Mouse (Mus musculus): Measurements from ENCODE around the gene 4933427D14Rik.

4933427D14Rik gene

DNA sequence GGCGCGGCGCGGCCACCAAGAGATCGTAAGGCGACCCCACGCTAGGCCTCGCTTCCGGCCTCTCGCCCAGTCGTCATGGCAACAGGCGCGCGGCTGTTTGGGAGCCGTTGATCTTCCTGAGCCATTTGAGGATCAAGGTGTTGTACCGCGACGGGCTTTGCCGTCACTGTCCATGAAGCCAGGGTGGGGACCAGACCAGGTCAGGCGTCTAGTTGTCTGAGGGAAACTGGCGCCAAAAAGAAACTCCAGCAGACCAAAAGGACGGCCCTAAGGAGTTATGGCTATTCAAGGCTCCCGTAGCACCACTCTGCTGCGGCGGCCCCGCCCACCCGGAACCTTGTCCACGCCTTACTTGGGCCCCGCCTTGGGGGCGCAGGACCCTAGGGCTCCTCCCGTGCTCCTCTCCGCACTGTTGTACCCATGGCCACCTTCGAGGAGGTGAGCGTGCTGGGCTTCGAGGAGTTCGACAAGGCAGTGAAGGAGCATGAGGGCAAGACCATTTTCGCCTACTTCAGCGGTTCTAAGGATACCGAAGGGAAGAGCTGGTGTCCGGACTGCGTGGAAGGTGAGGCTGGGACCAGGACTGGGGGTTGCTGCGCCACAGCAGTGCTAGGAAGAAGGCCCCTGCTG is at the start of gene 4933427D14Rik, which contains the start of gene Txndc17:
Gene 4933427D14Rik (minus strand): TSS at position 256 of the 630 bp plus-strand sequence.
Gene Txndc17 (plus strand): TSS at position 344 of the 630 bp plus-strand sequence.
- DNase-seq (ENCODE audit: low spot score in 2 of 2) = peak; percentile 84 to 89

DNA sequence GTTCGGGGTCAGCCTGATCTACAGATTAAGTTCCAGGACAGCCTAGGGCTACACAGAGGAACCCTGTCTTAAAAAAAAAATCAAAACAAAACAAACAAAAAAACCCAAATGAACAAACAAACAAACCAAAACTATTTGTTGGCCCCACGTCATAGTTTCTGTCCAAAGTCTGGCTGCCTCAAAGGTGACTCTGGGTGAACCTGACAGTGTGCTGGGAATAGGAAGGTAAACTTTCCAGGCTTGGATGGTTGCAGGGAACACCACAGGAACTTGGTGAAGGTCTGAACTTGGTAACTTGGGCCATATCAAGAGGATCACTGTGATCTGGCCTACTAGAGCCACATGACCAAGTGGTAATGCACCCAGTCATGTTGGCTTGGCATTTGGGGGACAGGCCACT is 49.2 kb upstream of the 4933427D14Rik start:
- no peak for DNase-seq (ENCODE audit: low spot score in 2 of 2)

DNA sequence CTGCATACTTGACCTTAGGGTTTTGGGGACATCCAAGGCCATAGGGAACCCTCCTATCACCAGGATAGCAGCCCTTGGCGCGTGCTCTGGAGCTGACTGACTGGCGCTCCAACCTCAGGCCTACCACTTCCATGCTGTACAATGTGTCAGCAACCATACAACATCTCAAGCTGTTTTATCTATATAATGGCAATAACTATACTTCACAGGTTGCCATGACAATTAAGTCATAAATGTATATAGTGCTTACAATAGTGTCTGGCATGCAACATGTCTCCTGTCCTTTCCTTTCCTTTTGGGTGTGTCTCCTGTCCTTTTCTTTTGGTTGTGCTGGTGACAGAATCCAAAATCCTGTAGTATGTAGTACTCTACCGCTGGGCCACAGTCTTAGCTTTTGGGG is 48.4 kb upstream of the 4933427D14Rik start:
- DNase-seq (ENCODE audit: low spot score in 2 of 2) = no peak

DNA sequence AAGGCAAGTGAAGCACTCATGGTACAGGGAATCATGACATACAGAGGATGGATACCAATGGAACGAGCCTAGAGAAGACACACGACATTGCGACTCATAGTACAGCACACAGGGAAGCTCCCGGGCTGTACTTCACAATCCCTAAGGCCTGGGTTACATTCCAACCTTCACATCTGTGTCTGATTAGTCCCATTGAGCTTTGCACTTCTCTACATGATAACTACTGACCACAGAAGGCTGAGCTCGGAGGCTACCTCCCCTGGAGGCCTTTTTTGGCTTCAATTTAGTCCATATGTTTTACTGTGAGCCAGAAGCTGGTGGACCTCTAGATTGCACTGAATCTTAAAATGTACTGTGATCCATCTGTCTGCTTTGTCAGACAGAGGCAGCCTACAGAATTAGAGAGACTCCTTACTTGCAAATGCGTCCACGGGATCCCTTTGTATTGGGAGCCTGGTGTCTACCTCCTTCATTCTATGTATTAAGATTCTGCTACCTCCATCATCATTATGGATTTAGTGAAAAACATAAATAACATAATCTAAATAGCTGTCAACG is 38.0 kb upstream of the 4933427D14Rik start:
- DNase-seq (ENCODE audit: low spot score in 2 of 2) = no peak

DNA sequence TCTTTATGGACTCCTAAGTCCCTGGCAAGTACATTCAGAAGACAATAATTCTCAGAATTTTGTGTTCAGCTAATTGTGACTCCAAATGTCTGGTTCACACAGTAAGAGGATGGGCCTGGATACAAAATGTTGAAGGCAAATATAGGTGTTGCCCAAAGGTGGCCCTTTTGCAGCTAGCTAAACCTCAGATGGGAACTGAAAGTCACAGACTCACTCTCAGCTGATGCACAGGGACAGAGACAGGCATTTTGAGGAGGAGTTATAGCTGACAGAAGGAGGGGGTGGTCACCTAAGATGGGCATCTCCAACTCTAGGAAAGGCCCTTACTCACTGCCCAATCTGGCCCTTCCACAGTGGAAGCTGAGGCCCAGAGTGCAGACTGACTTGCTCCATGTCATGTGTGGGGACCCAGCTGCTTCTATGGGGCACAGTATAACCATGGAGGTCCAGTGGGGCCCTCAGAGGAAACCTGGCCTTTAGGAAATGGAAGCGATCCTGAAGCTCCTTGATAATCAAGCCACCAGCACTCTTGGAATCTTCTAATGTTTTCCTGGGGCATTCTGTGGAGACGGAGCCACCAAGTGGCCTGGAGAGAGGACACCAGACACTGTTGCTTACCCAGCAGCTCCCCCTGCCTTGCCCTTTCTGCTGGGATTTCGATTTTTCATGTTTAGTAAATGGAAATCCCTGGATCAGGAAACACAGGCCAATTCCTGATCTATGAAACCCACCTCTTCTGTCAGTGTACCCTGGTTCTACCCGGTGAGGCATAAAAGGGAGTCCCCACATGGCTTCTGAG is 33.0 kb upstream of the 4933427D14Rik start:
- no peak for DNase-seq (ENCODE audit: low spot score in 2 of 2)

DNA sequence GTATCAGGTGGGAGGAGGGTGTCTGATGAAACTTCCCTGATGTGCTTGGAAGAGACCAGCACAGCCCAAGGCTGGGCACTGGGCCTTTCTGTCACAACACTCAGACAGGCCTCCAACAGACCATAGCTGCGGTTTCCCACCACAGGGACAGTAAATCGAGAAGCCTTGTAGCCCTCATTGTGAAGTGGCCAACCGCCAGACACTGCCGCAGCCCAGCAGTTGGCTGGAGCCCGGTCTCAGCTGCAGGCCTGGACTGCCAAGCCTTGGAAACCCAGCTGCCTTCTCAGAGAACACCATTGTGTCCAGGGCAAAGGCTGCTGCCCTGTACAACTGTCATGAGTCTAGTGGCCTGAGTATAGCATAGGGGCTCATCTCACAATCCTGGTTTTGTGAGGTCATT is 26.8 kb upstream of the 4933427D14Rik start:
- DNase-seq (ENCODE audit: low spot score in 2 of 2) = no peak

DNA sequence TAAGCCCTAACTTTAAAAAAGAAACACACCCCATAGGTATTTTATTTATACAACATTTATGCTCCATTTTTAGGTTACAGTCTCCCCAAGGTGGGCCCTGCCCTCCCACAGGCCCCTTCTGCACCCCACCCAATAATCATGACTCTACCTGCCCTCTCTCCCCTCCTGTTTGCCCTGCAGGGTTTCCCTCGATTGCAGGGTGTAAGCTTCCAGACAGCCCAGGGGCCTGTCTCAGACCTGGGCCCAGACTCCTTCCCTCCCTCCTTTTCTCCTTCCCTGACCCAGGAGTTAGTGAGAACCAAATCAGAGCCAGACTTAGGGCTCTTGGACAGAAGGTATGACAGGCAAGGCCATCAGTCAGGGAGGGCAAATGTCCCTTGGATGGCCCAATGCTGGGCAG is 25.7 kb upstream of the 4933427D14Rik start:
- no peak for DNase-seq (ENCODE audit: low spot score in 2 of 2)

DNA sequence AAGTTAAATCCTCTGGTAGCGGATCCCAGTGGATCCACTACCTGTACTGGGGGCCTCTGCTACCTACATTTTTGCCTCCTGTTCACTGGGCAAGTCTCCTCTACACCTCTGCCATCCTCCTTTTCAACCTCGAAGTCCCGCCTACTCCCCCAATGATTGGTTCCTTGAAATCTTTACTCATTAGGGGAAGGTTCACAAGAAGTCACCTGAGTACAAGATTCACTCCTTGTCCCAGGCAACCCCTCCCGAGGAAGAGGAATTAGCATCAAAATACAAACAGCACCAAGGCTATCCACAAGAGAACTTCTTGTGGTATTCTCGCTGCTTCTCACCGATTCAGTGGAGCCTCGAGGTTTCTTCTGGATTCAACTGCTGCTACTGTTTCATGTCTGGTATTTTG is 24.8 kb upstream of the 4933427D14Rik start:
- no peak for DNase-seq (ENCODE audit: low spot score in 2 of 2)

DNA sequence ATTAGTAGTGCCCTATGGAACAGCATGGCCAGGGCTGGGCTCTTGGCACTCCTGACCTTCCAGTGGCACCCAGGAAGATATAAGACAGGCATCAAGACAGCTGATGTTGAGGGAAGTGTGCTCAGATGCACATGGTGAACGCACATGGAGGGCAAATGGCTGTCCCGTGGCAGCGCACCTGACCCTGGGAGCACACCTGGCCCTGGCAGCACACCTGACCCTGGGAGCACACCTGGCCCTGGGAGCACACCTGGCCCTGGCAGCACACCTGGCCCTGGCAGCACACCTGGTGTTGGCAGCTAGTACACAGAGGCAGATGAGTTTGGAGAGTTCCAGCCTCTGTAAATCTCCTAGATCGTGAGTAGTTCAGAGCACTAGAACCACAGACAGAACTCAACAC is 21.3 kb upstream of the 4933427D14Rik start:
- DNase-seq (ENCODE audit: low spot score in 2 of 2) = no peak

DNA sequence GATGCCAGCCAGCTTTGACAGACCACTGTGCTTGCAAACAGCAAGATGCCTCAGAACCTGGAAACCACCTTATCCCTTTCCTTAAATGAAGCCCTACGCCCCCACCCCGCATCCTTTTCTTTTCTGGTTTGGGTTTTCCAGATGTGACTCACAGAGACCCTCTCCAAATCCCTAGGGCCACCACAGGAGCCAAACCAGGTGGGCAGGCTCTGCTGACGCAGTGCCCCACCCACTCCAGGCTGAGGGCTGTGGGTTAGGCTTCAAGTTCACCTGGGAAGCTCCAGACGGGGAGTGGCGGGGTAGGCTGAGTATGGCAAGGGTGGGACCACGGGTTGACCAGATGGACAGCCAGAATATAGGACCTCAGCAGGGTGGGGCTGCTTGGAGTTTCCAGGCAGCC is 19.6 kb upstream of the 4933427D14Rik start:
- no peak for DNase-seq (ENCODE audit: low spot score in 2 of 2)

DNA sequence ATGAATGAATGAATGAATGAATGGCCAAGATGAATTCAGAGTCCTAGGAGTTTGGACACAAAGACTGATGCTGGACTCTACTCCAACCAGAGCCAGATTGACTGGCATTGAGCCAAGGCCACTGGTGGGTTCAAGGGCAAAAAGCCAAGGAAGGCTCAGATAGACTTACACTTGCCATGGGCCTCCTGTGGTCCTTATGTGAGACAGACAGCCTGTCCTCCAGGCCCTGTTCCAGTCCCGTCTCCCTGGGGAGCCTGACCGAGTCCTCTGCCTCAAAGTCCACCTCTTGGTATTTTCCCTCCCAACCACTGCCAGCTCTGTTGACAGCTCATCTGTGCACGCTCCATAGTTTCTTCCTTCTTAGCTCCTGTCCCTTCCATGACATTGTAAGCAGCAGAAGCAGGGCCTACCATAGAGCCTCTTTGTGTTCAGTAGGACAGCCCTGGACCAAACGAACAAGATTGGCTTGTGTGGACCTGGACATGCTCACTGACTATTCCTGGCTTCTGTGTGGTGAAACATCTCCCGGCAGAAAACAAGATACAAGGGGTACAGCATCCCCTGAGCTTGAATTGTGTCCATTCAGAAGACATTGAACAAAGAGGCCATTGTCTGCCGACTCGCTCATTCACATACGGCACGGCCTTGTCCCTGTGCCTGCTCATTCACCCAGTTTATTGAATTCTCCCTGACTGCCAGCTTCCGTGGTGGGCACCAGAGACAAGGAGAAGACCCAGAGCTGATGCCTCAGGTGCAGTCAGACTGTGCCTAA is 18.9 kb upstream of the 4933427D14Rik start:
- DNase-seq (ENCODE audit: low spot score in 2 of 2) = no peak

DNA sequence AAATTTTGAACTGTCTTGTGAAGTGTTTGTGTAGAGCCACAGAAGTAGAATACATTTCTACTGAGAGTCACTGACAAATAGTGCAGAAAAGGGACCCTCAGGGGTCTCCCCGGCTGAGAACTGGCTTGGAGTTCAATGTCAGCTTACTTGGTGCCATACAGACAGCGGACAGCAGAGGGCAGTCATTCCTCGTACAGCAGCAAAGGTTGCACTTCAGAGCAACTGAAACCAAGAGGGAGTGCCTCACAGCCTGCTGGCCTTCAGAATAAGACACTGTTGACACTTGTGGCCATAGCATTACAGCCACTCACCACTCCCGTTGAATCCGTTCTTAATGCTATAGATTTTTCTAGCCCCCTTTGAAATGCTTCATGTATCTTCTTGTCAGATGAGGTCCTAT is 17.6 kb upstream of the 4933427D14Rik start:
- DNase-seq (ENCODE audit: low spot score in 2 of 2) = peak; percentile 51 to 80

DNA sequence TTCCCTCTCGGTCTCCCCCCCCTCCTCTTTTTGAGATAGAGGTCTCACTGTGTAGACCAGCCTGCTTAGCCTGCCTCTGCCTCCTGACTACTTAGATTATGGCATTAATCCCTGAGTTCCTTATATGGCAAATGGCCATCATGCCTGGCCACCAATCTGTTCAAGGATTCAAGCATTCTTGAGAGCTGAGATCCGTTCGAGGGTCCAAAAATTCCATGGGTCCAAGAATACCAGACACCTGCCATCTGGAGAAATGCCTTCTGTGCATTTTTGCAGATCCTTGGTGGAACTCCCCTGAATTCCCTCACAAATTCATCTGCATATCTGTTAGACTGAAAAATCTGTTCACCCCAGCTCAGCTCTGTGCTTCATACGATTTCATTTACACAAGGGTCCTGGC is 16.2 kb upstream of the 4933427D14Rik start:
- no peak for DNase-seq (ENCODE audit: low spot score in 2 of 2)

DNA sequence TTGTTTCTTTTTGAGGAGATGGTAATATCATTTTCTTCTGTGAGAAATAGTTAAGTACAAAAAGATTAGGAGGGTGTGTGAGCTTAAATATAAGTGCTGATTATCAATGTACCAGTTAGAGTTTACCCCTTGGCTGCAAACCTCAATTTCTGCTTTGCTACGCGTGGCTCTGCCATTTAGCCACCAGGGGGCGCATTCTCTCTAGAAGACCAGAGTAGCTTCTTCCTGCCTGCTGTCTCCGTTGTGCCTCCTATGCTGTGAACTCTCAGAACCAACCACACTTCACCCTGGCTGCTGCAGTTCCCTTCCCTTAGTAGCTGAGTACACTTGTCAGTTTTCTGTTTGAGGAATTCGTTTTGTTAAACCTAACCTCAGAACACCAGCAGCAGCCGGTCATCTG is 14.0 kb upstream of the 4933427D14Rik start:
- DNase-seq (ENCODE audit: low spot score in 2 of 2) = peak; percentile 55 to 83

DNA sequence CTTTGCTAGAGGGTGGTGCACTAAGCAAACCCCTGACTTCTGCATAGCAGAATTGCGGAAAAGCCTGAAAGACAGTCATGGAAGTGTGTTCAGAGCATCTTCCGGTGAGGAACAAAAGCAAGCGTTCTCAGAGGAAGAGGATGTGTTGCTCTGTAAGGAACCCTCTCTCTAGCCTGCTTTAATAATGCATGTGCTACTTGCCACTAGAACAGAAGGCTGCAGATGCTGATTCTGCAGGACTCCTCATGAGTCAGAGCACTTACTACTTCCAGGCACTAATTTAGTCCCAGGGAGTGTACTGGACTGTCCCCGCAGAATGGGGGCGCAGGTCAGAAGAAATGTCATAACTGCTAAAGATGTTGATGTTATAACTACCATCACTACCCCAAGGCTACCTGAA is 9.9 kb upstream of the 4933427D14Rik start:
- DNase-seq (ENCODE audit: low spot score in 2 of 2) = no peak

DNA sequence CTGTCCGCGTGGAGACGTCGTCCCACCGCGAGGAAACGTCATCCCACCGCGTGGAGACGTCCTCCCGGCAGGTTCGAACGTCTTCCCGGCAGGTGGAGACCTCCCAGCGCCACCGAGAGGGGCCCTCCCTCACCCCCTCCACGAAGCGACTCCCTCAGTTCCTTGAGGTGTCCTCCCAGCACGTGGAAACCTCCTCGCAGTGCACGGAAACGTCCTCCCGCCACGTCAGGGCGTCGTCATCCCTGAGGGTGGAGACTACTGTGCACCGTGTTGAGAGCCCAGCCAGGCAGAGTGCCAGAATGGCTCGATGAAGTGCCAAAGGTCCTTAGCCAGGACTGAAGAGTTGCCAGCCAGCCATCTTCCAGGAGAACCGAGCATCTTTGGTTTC is 8.1 kb upstream of the 4933427D14Rik start, which contains the start of gene Med31:
Gene Med31 (minus strand): TSS at position 183 of the 388 bp plus-strand sequence.
- peak in 1 of 2 experiments; percentile 72 for DNase-seq (ENCODE audit: low spot score in 2 of 2)

DNA sequence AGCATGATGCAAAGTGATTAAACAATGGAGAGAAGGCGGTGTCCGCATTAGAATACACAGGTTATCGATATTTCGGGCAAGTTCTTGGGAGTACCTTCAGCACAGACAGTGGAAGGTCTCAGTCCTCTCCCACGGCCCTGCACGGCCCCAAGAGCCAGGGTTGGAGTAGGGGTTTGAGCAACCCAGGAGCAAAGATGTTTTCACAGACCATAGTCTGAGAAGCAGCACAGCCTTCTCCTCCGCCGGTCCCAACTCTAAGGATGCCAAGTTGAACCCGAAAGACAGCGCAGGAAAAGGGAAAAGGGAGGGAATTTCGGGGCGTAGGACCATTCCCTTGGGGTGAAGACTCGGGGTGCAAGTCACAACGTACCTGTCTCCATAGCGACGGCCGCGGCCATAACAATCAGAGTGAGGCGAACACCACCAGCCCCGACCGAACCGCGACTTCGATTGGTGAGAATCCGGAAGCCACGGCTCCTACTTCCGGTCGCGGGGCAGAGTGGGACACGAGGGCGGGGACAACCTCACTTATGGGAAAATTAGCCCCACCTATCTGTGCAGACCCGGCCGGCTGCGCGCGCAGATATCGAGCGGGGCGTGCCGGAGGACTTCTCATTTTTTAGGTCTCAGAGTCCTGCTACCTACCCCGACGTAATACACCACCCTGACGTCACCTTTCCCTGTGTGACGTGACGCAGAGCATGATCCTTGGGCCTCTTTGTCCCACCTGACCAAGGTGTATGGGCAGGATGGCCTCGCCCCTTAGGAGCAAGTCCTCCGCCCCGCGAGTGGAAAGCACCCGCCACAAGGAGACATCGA is 7.5 kb upstream of the 4933427D14Rik start:
- peak; percentile 80 to 94 for DNase-seq (ENCODE audit: low spot score in 2 of 2)

DNA sequence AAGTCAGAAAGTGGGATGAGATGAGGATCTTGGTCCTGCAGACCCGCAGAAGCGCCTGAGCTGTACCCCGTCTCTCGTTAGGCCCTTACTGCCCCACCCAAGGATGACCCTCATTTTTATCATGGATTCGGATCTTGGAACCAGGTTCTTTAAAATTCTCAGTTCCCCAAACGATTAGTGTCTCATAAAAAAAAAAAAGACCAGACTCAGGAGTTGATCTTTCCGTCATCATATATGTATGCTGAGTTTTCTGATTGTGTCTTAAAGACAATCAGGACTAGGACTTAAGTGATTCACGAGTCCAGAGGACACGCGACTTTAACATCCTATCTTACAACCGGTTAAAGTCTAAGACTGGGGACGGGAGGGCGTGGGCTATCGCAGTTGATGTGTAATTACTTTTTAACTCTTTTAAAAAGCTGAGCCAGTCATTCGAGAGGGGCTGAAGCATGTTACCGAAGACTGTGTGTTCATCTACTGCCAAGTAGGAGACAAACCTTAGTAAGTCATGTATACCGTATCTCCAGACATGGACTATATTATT is 647 bp upstream of the 4933427D14Rik start:
- DNase-seq (ENCODE audit: low spot score in 2 of 2) = no peak

DNA sequence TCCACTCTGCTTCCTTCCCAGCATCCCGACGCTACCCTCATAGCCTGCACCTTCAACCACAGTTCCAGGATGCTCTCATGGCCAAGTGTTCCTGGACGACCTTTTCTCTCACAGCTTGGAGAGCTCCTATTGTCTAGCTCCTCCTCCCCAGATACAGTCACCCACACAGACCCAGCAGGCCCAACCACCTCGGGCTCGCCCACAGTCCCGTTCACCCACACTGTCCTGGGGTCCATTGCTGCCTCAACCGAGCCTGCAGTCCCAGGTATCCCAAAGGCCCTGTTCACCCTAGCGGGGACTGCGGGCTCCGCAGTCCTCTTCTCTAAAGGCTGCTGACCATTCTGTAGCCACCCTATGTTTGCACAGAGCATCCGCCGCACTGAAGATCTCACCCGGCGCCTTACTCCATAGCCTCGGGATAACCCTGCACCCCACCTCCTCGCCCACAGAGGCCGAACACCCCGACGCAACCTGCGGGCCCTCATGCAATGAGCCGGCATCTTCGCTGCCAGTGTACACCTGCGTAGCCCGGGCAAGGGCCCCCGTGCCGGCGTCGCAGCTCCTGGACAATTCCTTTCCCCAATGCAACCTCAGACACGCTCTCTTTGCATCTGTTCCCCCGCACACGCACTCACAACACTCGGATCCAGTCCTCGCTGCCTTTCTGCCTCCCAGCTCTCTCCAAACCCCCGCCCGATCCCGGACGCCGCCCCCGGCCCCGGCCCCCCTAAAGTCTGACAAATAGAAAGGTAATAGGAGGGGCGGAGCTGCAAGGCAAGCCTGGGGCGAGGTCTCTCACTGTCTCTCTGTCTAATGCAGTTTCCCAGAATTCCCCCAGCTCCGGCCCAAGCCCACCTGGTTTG is 687 bp downstream of the 4933427D14Rik start, which contains the start of gene Gm43951:
Gene Gm43951 (minus strand): TSS at position 500 of the 863 bp plus-strand sequence.
- DNase-seq (ENCODE audit: low spot score in 2 of 2) = peak; percentile 32 to 45

DNA sequence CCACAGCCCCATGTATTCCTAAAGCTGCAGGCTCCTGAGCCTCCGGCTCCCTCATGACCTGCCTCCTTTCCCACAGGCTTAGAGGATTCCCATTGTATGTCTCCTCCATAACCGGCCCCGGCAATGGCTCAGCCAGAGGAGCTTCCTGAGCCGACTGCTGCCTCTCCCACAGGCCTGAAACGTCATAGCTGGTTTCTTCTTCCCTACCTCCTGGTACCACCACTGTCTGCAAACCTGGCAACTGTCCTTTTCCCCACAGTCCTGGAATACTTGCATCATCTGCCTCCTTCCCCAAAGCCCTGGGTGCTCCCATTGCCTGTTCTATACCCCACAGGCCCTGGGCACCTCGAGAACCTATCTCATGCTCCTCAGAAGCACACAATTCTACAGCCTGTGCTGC is 2.0 kb downstream of the 4933427D14Rik start:
- DNase-seq (ENCODE audit: low spot score in 2 of 2) = no peak

All from spleen, postnatal 10 days (tissue).